Mouse (Mus musculus) hindbrain, embryonic 12.5 days (tissue): ENCODE measurements around the gene Plpp1. TPM values are rescaled to one million over a fixed set of nuclear protein-coding genes. Genes with fewer than 3 reads are reported as not detected.

Experiments
- ATAC-seq: fragments of 200-750 bp; cut with Nextera tagmentation; 2 replicates; pipeline ENCODE4 v1.8.0; 2017; ENCODE audit warnings: moderate TSS enrichment; ENCODE audit not compliant: low FRiP score
- H3K27ac ChIP-seq: fragments of 300-500 bp; sonication (generic); 2 replicates; pipeline ENCODE4 v1.5.1; 2016; ENCODE audit warnings: mild to moderate bottlenecking
- H3K27me3 ChIP-seq: fragments of 300-500 bp; sonication (generic); 2 replicates; pipeline ENCODE4 v1.6.1; 2016; ENCODE audit warnings: mild to moderate bottlenecking
- H3K36me3 ChIP-seq: fragments of 300-500 bp; sonication (generic); 2 replicates; pipeline ENCODE4 v1.6.1; 2016; ENCODE audit warnings: mild to moderate bottlenecking
- H3K4me1 ChIP-seq: fragments of 300-500 bp; sonication (generic); 2 replicates; pipeline ENCODE4 v1.6.1; 2016
- H3K4me2 ChIP-seq: fragments of 300-500 bp; sonication (generic); replicated peaks from 2 replicates; pipeline ENCODE4 v1.6.1; 2016; ENCODE audit warnings: mild to moderate bottlenecking
- H3K4me3 ChIP-seq: fragments of 300-500 bp; sonication (generic); 2 replicates; pipeline ENCODE4 v1.5.1; 2016; ENCODE audit warnings: mild to moderate bottlenecking
- H3K9ac ChIP-seq: fragments of 300-500 bp; sonication (generic); 2 replicates; pipeline ENCODE4 v1.6.1; 2016; ENCODE audit warnings: mild to moderate bottlenecking, moderate library complexity
- H3K9me3 ChIP-seq: fragments of 300-500 bp; sonication (generic); replicated peaks from 2 replicates; pipeline ENCODE4 v1.6.1; 2016; ENCODE audit warnings: mild to moderate bottlenecking
- WGBS: fragments of 180-500 bp; shearing (Covaris S2); methylation state at CpG from one replicate; pipeline ENCODE4 v1.1.7; 2016; 5-methylcytosine and 5-hydroxymethylcytosine counted together
- polyA plus RNA-seq: library from polyadenylated mRNA; unstranded; fragments of >200 nt; fragmentation: Nextera tagmentation; extraction: Ambion mirVana; gene quantifications from 2 replicates; pipeline ENCODE4 v1.2.1, GENCODE M21; 2016

Gene Plpp1
- polyA plus RNA-seq, 1 experiment from 2014 or later = 31.5 TPM

DNA sequence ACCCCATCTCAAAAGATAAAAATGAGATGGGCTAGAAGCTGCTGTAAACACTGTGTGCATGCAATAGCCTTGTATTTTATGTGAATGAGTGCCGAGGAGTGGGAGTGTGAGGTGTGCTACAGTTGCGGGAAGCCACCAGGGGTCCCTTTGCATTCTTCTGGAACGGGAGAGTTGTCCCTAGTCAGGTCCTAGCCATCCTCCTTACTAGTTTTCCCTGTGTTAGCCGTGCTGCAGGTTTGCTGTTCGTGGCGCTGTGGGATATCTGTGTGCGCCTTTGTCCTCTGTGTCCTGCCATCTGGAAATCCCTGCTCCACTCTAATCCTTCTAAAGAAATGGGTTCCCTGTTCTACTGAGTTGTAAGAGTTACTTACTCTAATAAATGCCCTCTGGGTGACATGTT lies 57.3 kb downstream of the Plpp1 start:
- no peak overlapping the region for H3K4me2 ChIP-seq
- H3K4me3 ChIP-seq = no peak overlapping the region
- WGBS = 84% methylated on average over 7 of the region's 7 CpGs
- no peak overlapping the region for H3K9ac ChIP-seq
- H3K9me3 ChIP-seq = no peaks in the 10 kb centered on the region
- no peak overlapping the region for H3K27ac ChIP-seq
- H3K4me1 ChIP-seq = peaks cover 7% of the 10 kb centered on the region; the same call in 1 of the 2 replicates
- no peaks in the 10 kb centered on the region for H3K27me3 ChIP-seq
- ATAC-seq = no peak
- H3K36me3 ChIP-seq = peaks cover 14% of the 10 kb centered on the region; the same call in 1 of the 2 replicates

DNA sequence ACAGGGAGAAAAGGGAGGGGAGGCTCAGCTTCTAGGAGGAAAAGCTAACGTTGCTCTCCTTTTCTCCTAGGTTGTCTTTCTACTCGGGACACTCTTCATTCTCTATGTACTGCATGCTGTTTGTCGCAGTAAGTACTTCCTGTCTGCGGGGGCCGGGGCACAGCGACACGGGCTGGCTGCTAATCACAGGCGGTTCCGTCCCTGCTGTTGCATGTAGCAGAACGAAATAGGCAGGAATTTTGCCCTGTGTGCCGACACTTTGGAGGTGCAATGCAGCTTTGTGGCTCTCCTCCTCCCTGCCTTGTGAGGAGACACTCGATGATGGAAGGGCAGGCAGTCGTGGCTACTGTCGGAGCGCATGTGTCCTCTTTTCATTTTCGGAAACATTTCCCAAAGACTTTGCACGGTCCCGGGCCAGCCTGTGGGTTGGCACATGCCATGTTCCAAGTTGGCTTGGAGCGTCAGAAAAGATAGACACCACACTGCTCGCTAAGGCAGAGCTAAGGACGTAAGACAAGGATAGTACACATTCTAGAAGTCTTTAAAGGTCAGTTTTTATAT lies 59.1 kb downstream of the Plpp1 start:
- H3K4me2 ChIP-seq = no peak overlapping the region
- ATAC-seq = no peak
- H3K27me3 ChIP-seq = no peaks in the 10 kb centered on the region
- H3K36me3 ChIP-seq = peaks cover 14% of the 10 kb centered on the region; the same call in 1 of the 2 replicates
- WGBS = 90% methylated on average over 21 of the region's 21 CpGs
- no peak overlapping the region for H3K4me3 ChIP-seq
- 0 out of 2 replicates have a peak, but pooled peaks cover 3% of the 10 kb centered on the region for H3K4me1 ChIP-seq
- H3K27ac ChIP-seq = no peak overlapping the region
- H3K9ac ChIP-seq = no peak overlapping the region
- no peaks in the 10 kb centered on the region for H3K9me3 ChIP-seq

DNA sequence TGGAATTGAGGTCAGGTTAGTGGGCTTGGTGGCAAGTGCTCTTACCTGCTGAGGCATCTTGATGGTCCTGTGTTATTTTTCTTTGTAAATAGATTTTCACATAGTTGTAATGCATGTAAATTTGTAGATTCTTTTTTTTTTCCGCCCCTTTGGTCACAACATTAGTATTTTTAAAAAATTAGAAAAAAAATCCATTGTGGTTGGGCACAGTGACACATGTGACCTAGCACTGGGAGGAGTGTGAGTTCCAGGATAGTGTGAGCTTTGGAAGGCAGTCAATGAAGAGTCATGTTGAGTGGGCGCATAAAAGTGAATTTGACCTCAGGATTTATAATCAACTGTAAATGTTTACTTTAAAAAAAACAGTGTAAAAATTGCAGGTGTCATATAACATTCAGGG lies 59.8 kb downstream of the Plpp1 start:
- peaks cover 21% of the 10 kb centered on the region for H3K36me3 ChIP-seq
- no peaks in the 10 kb centered on the region for H3K27me3 ChIP-seq
- H3K4me3 ChIP-seq = no peak overlapping the region
- WGBS = 90% methylated on average over 2 of the region's 2 CpGs
- 0 out of 2 replicates have a peak, but pooled peaks cover 3% of the 10 kb centered on the region for H3K4me1 ChIP-seq
- no peak for ATAC-seq
- no peak overlapping the region for H3K9ac ChIP-seq
- no peak overlapping the region for H3K4me2 ChIP-seq
- H3K27ac ChIP-seq = no peak overlapping the region
- no peaks in the 10 kb centered on the region for H3K9me3 ChIP-seq

DNA sequence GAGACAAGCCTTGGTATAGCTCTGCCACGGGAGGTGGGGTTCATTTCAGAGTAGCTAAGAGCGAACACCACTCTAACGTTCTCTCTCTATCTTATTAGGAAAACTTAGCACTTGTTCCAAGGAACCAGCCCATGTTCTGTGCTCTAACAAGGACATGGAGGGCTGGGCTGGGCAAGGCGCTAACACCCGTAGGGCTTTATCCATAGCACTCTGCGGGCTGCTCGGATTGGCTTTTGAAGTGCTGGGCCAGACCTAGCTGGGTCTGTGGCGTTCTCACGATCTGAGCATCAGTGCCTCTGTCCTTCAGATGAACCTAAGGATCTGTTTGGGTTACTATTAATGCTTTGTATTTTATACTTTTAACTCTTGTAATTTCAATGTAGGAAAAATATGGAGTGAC lies 60.3 kb downstream of the Plpp1 start:
- H3K36me3 ChIP-seq = peaks cover 27% of the 10 kb centered on the region
- no peaks in the 10 kb centered on the region for H3K27me3 ChIP-seq
- no peak overlapping the region for H3K27ac ChIP-seq
- no peaks in the 10 kb centered on the region for H3K9me3 ChIP-seq
- no peak overlapping the region for H3K9ac ChIP-seq
- no peak overlapping the region for H3K4me3 ChIP-seq
- 0 out of 2 replicates have a peak, but pooled peaks cover 3% of the 10 kb centered on the region for H3K4me1 ChIP-seq
- H3K4me2 ChIP-seq = no peak overlapping the region
- 93% methylated on average over 9 of the region's 9 CpGs for WGBS
- no peak for ATAC-seq

DNA sequence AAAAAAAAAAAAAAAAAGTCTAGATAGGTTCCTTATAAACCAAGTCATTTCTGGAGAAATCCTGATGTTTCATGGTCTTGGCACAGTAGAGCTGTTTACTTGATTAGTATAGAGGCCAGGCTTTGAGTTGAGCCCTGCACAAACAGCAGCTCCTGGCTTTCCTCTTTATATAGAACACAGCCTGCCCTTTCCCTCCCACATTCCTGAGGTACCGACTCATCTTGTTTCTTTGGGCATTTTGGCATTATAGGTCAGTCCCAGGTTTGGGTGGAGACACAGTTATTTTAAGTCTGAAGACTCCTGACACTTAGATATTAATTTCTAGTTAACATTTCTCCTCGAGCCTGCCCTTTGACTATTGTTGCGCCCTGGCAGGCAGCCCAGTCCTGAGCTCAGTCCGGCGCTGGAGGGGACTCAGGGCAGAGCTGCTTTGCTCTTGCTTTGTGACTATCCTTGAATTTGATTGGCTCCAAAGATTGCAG lies 61.3 kb downstream of the Plpp1 start:
- no peaks in the 10 kb centered on the region for H3K27me3 ChIP-seq
- no peak overlapping the region for H3K9ac ChIP-seq
- no peak for ATAC-seq
- 0 out of 2 replicates have a peak, but pooled peaks cover 3% of the 10 kb centered on the region for H3K4me1 ChIP-seq
- H3K36me3 ChIP-seq = peaks cover 36% of the 10 kb centered on the region
- WGBS = 61% methylated on average over 5 of the region's 5 CpGs
- no peak overlapping the region for H3K4me2 ChIP-seq
- H3K4me3 ChIP-seq = no peak overlapping the region
- H3K9me3 ChIP-seq = no peaks in the 10 kb centered on the region
- H3K27ac ChIP-seq = no peak overlapping the region

DNA sequence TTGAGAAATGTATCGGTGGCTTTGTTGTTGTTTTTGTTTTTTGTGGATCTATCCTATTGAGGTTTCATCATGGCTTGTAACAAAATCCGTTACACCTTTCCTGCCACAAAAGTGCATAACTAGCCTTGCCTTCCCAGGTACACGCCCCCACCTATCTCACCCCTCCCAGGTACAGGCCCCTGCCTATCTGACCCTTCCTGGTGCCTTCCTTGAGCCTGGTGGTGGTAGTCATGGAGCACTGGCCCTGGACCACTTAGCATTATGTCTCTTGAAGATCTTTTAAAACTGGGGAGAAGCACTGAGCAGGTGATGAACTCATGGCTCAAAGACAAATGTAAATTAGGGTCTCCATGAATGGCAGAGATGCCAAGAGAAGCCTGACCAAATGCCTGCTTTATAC lies 61.8 kb downstream of the Plpp1 start:
- H3K9me3 ChIP-seq = no peaks in the 10 kb centered on the region
- no peak overlapping the region for H3K4me3 ChIP-seq
- 0 out of 2 replicates have a peak, but pooled peaks cover 3% of the 10 kb centered on the region for H3K4me1 ChIP-seq
- no peak for ATAC-seq
- no peak overlapping the region for H3K9ac ChIP-seq
- H3K27ac ChIP-seq = no peak overlapping the region
- H3K4me2 ChIP-seq = no peak overlapping the region
- WGBS = 79% methylated on average over 3 of the region's 3 CpGs
- H3K27me3 ChIP-seq = no peaks in the 10 kb centered on the region
- peaks cover 35% of the 10 kb centered on the region for H3K36me3 ChIP-seq

DNA sequence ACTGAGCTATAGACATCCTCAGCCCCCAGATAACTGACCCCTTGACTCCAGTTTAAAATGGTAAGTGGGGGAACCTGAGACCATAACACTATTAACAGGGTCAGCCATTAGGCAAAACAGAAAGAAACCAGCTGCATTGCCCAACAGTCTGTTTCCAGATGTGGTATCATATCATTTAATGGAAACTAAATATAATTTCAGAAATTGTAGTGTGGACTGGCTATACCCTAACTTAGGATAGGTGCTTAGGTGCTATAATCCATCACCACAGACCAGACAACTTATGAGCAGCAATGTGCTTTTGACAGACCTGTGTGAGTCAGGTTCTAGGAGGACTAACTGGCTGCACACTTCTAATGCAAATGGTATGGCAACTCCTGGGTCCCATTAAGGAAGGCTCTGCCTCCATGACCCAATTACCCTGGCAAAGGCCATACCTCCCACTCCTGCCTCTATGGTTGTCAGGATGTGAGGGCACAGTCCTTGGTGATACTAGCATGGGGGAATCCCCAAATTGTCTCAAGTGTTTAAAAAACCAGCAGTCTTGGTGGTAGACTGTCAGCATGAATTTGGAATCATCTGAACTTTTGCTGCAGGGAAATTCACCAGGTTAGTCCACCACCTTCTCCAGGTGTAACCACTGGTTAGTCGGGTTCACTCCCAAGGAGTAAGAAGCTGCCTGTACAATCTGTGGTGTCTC lies 62.5 kb downstream of the Plpp1 start:
- no peak overlapping the region for H3K27ac ChIP-seq
- 92% methylated on average over 1 of the region's 1 CpGs for WGBS
- 0 out of 2 replicates have a peak, but pooled peaks cover 3% of the 10 kb centered on the region for H3K4me1 ChIP-seq
- no peak overlapping the region for H3K4me2 ChIP-seq
- H3K4me3 ChIP-seq = no peak overlapping the region
- no peaks in the 10 kb centered on the region for H3K27me3 ChIP-seq
- ATAC-seq = no peak
- H3K36me3 ChIP-seq = peaks cover 43% of the 10 kb centered on the region
- no peak overlapping the region for H3K9ac ChIP-seq
- H3K9me3 ChIP-seq = no peaks in the 10 kb centered on the region

DNA sequence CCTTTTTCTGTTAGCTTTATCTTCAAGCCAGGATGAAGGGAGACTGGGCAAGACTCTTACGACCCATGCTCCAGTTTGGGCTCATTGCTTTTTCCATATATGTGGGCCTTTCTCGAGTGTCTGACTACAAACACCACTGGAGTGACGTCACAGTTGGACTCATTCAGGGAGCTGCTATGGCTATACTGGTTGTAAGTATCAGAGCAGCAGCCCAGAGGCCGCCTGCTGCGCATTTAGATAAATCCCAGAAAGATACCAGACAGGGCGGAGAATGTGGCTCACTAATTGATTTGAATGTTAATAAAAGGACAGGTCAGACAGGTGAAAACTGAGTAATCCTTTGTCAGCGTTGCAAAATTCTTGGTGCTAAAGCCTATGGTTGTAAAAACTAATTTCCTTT lies 66.2 kb downstream of the Plpp1 start:
- Histone ChIP-seq H3K9me3 (no peaks in the 10 kb centered on the region), H3K4me1 (0 out of 2 replicates have a peak, but pooled peaks cover 3% of the 10 kb centered on the region), H3K4me2 (no peak overlapping the region), H3K9ac (no peak overlapping the region), H3K4me3 (no peak overlapping the region), H3K27ac (no peak overlapping the region), H3K36me3 (peaks cover 66% of the 10 kb centered on the region), H3K27me3 (no peaks in the 10 kb centered on the region)
- ATAC-seq = no peak
- 88% methylated on average over 7 of the region's 7 CpGs for WGBS

DNA sequence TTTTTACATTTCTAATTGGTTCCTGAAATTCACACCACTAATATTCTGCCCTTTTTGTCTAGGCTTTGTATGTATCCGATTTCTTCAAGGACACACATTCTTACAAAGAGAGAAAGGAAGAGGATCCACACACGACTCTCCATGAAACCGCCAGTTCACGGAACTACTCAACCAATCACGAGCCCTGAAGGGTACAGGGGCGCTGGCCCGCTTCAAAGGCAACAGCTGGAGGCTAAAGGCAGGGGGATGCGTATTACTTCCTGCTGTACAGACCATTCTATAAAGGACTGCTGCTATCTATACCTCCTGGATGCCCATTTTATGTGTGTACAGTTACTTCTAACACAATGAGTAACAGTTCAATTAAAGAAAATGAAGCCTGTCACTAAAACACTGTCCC lies 66.8 kb downstream of the Plpp1 start:
- H3K4me1 ChIP-seq = no peaks in the 10 kb centered on the region
- H3K4me3 ChIP-seq = no peak overlapping the region
- peaks cover 72% of the 10 kb centered on the region for H3K36me3 ChIP-seq
- no peaks in the 10 kb centered on the region for H3K27me3 ChIP-seq
- H3K27ac ChIP-seq = no peak overlapping the region
- ATAC-seq = no peak
- H3K4me2 ChIP-seq = no peak overlapping the region
- 95% methylated on average over 8 of the region's 8 CpGs for WGBS
- H3K9me3 ChIP-seq = no peaks in the 10 kb centered on the region
- no peak overlapping the region for H3K9ac ChIP-seq

DNA sequence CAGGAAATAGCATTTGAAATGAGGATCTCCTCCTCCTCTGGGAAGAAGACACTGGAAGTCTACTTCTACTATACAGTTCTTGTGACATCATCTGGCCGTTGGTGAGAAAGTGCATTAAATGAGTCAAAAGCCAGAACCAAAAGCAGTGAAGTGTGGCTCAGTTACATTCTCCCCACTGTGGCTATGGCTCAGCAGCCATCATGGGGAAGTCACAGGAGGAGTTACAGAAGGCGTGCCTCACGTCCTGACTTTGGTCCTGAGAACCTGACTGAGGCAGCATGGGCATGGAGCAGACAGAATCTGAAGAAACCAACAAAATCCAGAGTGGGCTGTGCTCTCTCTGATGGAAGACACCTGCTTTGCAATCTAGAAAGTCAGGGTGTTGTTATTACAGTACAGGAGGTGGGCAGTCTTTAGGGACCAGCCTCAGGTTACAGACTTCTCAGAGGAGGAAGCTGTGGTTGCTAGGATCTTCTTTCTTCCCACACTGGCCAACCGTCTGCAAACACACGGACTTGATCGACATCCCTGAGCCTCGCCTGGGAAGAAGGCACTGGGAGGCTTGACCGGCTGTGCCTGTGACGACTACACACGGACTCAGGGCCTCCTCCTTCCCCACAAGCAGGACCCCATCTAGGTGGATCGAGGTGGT lies 69.6 kb downstream of the Plpp1 start:
- ATAC-seq = no peak
- Histone ChIP-seq H3K36me3 (peaks cover 82% of the 10 kb centered on the region), H3K27me3 (no peaks in the 10 kb centered on the region), H3K4me2 (no peak overlapping the region), H3K4me1 (no peaks in the 10 kb centered on the region), H3K27ac (no peak overlapping the region), H3K9me3 (no peaks in the 10 kb centered on the region), H3K4me3 (no peak overlapping the region), H3K9ac (no peak overlapping the region)
- 84% methylated on average over 11 of the region's 11 CpGs for WGBS

DNA sequence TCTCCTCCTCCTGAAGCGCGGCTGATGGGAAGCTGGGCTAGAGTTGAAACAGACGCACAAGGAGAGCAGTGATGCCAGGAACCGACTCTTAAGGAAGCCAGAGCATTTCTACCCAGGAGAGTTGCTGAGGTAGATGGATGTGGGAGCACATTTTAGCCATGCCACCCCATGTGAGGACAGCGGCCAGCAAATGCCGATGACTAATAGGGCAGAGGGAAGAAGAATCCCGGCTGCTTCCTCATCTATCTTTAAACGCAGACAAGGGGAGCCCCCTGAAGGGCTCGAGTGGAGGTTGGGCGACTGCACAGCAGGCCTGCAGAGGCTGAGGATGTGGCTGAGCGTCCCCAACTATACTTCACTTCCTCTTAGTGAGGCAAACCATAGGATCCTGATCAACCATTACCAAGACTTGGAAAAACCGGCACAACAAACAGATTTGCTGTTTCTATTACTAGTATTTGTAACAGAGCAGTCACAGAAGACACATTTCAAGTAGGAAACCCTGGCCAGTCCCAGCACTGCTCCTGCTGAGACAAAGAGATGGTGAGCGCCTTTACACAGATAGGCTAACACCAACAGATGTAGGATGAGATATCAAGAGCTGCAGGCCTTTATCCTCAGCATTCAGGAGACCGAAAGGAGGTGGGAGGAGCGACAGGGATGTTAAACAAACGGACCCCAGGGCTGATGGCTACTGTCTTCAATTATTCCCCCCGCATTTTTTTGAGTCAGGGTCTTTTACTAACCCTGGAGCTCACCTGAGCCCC lies 71.1 kb downstream of the Plpp1 start:
- no peaks in the 10 kb centered on the region for H3K27me3 ChIP-seq
- no peak for ATAC-seq
- no peak overlapping the region for H3K9ac ChIP-seq
- no peaks in the 10 kb centered on the region for H3K4me1 ChIP-seq
- H3K27ac ChIP-seq = no peak overlapping the region
- WGBS = 81% methylated on average over 17 of the region's 17 CpGs
- H3K9me3 ChIP-seq = no peaks in the 10 kb centered on the region
- H3K36me3 ChIP-seq = peaks cover 73% of the 10 kb centered on the region
- no peak overlapping the region for H3K4me3 ChIP-seq
- no peak overlapping the region for H3K4me2 ChIP-seq

DNA sequence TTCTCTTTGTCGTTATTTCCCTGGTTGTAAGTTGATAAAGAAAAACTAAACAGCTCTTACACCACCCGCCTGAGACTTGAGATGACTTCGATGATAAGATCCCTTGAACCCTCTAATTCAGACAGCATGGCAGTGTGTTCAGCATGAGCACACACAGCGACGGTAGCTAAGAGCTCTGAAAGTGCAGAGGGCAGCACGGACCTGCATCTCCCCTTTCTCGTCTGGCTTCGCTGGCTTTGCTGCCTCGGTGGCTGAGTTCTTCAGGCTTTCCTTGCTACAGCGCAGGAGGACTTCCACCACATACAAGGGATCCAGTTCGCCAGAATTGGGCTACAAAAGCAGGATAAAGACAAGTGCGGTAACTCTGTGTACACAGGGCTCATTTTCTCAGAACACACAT lies 86.6 kb downstream of the Plpp1 start:
- H3K27ac ChIP-seq = no peak overlapping the region
- no peak overlapping the region for H3K4me3 ChIP-seq
- H3K4me1 ChIP-seq = no peaks in the 10 kb centered on the region
- H3K36me3 ChIP-seq = peaks cover 69% of the 10 kb centered on the region
- no peak overlapping the region for H3K9ac ChIP-seq
- no peaks in the 10 kb centered on the region for H3K27me3 ChIP-seq
- ATAC-seq = no peak
- 95% methylated on average over 12 of the region's 12 CpGs for WGBS
- H3K9me3 ChIP-seq = no peaks in the 10 kb centered on the region
- H3K4me2 ChIP-seq = no peak overlapping the region
